Mouse (Mus musculus): ENCODE data around the gene Rbp3. TPM values are rescaled to one million over a fixed set of nuclear protein-coding genes. Genes with fewer than 3 reads are reported as not detected.
A peak's percentile ranks its signal among the peaks of the same experiment; 100 is the strongest.

The Rbp3 gene
- polyA plus RNA-seq, 1 experiment from 2014 or later, result not detected

DNA sequence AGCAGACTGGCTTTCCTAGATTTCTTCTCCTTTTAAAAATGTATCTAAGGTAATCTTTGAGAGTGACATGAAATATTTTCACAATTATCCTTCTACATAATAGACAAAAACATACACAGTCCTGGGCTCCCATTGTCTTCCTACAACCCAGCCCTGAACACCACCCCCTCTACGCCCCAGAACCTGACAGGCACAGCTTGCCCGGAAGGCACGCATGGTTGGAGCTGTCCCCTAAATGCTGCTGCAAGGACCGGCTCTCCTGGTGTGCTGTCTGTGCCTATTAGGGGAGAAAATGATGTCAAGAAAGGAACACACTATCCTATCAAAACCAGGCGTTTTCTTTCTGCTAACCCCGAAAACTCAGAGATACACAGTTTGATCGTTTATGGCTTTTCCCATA, 23.9 kb downstream of the Rbp3 start:
- DNase-seq (ENCODE audit: low spot score) (peak; percentile 15), ATAC-seq (replicated peaks; ENCODE audit: insufficient number of reproducible peaks, low FRiP score, low TSS enrichment, low read depth) (no peak)
- no peak overlapping the region for H3K4me2 ChIP-seq (ENCODE audit: low read depth, low read length)

DNA sequence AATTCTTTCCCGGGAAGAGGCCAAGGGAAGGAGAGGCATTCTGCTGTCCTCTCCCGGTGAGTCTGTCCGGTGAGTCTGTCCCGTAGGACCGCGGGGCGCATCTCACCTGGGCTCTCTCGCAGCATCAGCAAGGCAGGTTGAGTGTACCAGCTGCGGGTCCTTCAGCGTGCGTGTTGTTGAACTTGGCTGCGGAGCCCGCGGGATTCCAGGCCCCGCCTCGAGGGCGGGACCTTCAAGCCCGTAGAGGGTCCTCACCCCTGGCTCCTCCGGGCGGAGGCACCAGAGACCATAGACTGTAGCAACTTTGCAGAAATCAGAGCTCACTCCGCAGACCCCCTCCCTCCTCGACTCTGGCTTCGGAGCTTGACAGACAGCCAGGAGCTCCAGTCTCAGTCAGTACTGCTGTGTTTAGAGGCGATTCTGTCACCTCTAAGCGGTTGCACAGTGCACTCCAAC, 24.8 kb downstream of the Rbp3 start, which contains the start of gene Zfp488:
Gene Zfp488 (minus strand): TSS at position 161 of the 456 bp plus-strand sequence.
- H3K9ac ChIP-seq (replicated peaks; ENCODE audit: low read length), result peak within 1 kb of the TSS; percentile 53
- peak; percentile 85 for ATAC-seq (replicated peaks; ENCODE audit: insufficient number of reproducible peaks, low FRiP score, low TSS enrichment, low read depth)
- no peaks in the 10 kb centered on the region for H3K4me1 ChIP-seq (ENCODE audit: control insufficient read depth, insufficient read depth, low read length)
- peak within 1 kb of the TSS; percentile 33 for H3K4me3 ChIP-seq (ENCODE audit: low read depth, low read length)
- no peaks in the 10 kb centered on the region for H3K9me3 ChIP-seq (replicated peaks; ENCODE audit: control insufficient read depth, low read length)
- no peaks in the 10 kb centered on the region; the same call in 1 of the 2 replicates for H3K36me3 ChIP-seq (replicated peaks; ENCODE audit: control insufficient read depth, insufficient read depth, low read depth, low read length)
- H3K27ac ChIP-seq (replicated peaks; ENCODE audit: low read depth, low read length), result no peak within 1 kb of the TSS
- 3% methylated on average over 25 of the region's 25 CpGs for WGBS
- peak within 1 kb of the TSS; percentile 76 for H3K4me2 ChIP-seq (ENCODE audit: low read depth, low read length)
- peak; percentile 70 for DNase-seq (ENCODE audit: low spot score)
- no peaks in the 10 kb centered on the region for H3K27me3 ChIP-seq (ENCODE audit: control insufficient read depth, insufficient read depth, low read length)

More for the DNA sequence above, 23.9 kb downstream of the Rbp3 start:
- H3K36me3 ChIP-seq (replicated peaks; ENCODE audit: control insufficient read depth, insufficient read depth, low read depth, low read length), result no peaks in the 10 kb centered on the region; the same call in 1 of the 2 replicates
- no peak overlapping the region for H3K9ac ChIP-seq (replicated peaks; ENCODE audit: low read length)
- H3K9me3 ChIP-seq (replicated peaks; ENCODE audit: control insufficient read depth, low read length), result no peaks in the 10 kb centered on the region
- H3K4me1 ChIP-seq (ENCODE audit: control insufficient read depth, insufficient read depth, low read length), result no peaks in the 10 kb centered on the region
- H3K4me3 ChIP-seq (ENCODE audit: low read depth, low read length), result no peak overlapping the region
- H3K27me3 ChIP-seq (ENCODE audit: control insufficient read depth, insufficient read depth, low read length), result no peaks in the 10 kb centered on the region
- WGBS, result 24% methylated on average over 7 of the region's 7 CpGs
- no peak overlapping the region for H3K27ac ChIP-seq (replicated peaks; ENCODE audit: low read depth, low read length)

DNA sequence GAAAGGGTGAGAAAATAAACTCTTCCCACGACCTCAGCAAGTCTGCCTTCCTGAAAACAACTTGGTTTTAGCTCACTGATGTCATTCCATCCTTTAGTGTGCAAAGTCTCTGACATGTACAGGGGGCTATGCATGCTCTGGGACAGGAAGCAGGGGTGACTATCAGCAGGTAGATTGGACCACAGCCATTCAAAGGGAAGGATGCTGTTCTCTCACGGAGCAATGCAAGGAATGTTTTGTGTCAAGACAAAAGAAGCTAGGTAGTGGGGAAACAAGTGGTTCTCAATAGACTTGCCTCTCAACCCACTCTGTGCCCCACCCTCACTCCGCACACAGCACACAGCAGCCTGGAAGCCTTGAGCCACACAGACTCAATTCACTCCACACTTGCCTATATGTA, 35.4 kb downstream of the Rbp3 start:
- no peak overlapping the region for H3K27ac ChIP-seq (replicated peaks; ENCODE audit: low read depth, low read length)
- DNase-seq (ENCODE audit: low spot score) (no peak), ATAC-seq (replicated peaks; ENCODE audit: insufficient number of reproducible peaks, low FRiP score, low TSS enrichment, low read depth) (no peak)
- 64% methylated on average over 3 of the region's 3 CpGs for WGBS
- H3K4me3 ChIP-seq (ENCODE audit: low read depth, low read length), result no peak overlapping the region
- H3K27me3 ChIP-seq (ENCODE audit: control insufficient read depth, insufficient read depth, low read length), result no peaks in the 10 kb centered on the region
- no peaks in the 10 kb centered on the region for H3K9me3 ChIP-seq (replicated peaks; ENCODE audit: control insufficient read depth, low read length)
- no peak overlapping the region for H3K4me2 ChIP-seq (ENCODE audit: low read depth, low read length)
- no peaks in the 10 kb centered on the region for H3K36me3 ChIP-seq (replicated peaks; ENCODE audit: control insufficient read depth, insufficient read depth, low read depth, low read length)
- no peak overlapping the region for H3K9ac ChIP-seq (replicated peaks; ENCODE audit: low read length)
- no peaks in the 10 kb centered on the region for H3K4me1 ChIP-seq (ENCODE audit: control insufficient read depth, insufficient read depth, low read length)

DNA sequence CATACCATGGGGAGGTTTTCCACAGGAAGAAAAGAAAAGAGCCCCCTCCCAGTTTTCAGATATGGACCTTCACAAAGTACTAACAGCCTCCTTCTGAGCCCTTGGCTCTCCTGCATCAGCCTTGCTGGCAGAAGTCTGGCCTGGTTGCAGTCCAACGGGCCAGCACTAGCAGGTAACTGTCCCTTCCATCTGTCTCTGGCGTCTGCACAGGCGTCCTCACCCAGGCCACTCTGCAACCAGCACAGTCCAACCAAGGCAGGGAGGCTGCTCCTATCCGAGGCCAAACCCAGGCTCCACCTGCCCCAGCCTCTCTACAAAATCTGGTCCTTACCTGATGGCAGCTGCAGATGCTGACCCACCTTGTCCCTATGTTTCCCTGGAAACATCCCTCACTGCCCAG, 38.2 kb downstream of the Rbp3 start:
- no peak overlapping the region for H3K4me3 ChIP-seq (ENCODE audit: low read depth, low read length)
- H3K4me2 ChIP-seq (ENCODE audit: low read depth, low read length), result no peak overlapping the region
- no peaks in the 10 kb centered on the region for H3K27me3 ChIP-seq (ENCODE audit: control insufficient read depth, insufficient read depth, low read length)
- no peaks in the 10 kb centered on the region for H3K36me3 ChIP-seq (replicated peaks; ENCODE audit: control insufficient read depth, insufficient read depth, low read depth, low read length)
- H3K4me1 ChIP-seq (ENCODE audit: control insufficient read depth, insufficient read depth, low read length), result no peaks in the 10 kb centered on the region
- no peaks in the 10 kb centered on the region for H3K9me3 ChIP-seq (replicated peaks; ENCODE audit: control insufficient read depth, low read length)
- ATAC-seq (replicated peaks; ENCODE audit: insufficient number of reproducible peaks, low FRiP score, low TSS enrichment, low read depth), result no peak
- DNase-seq (ENCODE audit: low spot score), result no peak
- H3K27ac ChIP-seq (replicated peaks; ENCODE audit: low read depth, low read length), result no peak overlapping the region
- 69% methylated on average over 4 of the region's 4 CpGs for WGBS
- H3K9ac ChIP-seq (replicated peaks; ENCODE audit: low read length), result no peak overlapping the region

DNA sequence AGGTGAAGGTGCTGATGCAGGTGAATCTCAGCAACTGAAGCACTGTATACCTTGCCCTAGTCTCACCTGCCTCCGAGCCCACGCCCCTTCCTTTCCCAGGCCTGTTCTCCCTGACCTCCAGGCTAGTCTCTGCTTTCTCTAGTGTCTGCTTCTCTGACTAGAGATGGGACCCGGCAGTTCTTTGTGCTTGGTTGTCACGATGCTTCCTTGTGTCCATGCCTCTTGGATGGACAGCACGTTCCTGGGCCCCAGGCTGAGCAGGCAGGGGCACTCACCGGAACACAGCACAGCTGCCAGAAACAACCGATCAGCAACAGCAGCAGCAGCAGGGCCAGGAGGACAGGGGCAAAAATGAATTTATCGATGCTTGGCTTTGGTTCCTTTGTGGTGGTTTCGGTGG, 39.2 kb downstream of the Rbp3 start:
- Histone ChIP-seq H3K4me2 (ENCODE audit: low read depth, low read length) (no peak overlapping the region), H3K27me3 (ENCODE audit: control insufficient read depth, insufficient read depth, low read length) (no peaks in the 10 kb centered on the region), H3K27ac (replicated peaks; ENCODE audit: low read depth, low read length) (no peak overlapping the region), H3K9ac (replicated peaks; ENCODE audit: low read length) (no peak overlapping the region), H3K36me3 (replicated peaks; ENCODE audit: control insufficient read depth, insufficient read depth, low read depth, low read length) (no peaks in the 10 kb centered on the region), H3K9me3 (replicated peaks; ENCODE audit: control insufficient read depth, low read length) (no peaks in the 10 kb centered on the region), H3K4me1 (ENCODE audit: control insufficient read depth, insufficient read depth, low read length) (no peaks in the 10 kb centered on the region), H3K4me3 (ENCODE audit: low read depth, low read length) (no peak overlapping the region)
- WGBS, result 88% methylated on average over 9 of the region's 9 CpGs
- DNase-seq (ENCODE audit: low spot score) (no peak), ATAC-seq (replicated peaks; ENCODE audit: insufficient number of reproducible peaks, low FRiP score, low TSS enrichment, low read depth) (no peak)

DNA sequence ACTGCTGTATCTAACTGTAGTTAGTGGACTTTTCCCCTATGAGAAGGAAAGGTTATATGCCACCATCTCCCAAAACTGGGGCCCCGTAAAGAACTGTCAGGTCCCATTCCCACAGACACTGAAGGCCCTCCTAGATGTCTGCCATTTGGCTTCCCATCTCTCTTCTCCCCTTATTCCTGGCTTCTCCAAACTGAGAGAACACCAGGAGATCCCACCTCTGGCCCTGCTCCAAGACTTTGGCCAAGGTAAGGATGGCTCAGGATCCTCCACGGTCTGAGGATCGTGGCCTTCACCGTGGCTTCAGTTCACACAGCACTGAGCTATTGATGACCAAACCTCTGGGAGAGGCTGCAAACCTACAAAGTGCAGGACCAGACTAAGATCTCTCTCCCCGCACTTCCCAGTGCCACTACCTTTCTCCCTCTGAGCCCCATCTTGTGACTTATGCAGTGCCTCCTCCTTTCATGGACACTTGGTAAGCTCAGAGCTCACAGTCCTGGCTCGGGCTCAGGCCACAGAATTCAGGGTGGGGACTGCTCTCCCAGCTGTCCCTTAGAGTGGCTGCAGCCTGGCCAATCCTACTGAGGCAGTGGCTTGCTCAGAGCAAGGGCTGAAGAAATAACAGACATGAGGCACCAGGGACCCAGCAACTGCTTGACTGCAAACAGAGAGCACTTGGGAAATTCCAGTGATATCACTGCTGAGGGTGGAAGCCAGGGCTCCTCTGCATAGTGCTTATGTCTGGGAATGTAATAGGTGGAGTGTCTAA, 39.9 kb downstream of the Rbp3 start:
- no peak overlapping the region for H3K4me2 ChIP-seq (ENCODE audit: low read depth, low read length)
- 90% methylated on average over 6 of the region's 6 CpGs for WGBS
- no peaks in the 10 kb centered on the region for H3K4me1 ChIP-seq (ENCODE audit: control insufficient read depth, insufficient read depth, low read length)
- H3K9me3 ChIP-seq (replicated peaks; ENCODE audit: control insufficient read depth, low read length), result no peaks in the 10 kb centered on the region
- no peak overlapping the region for H3K9ac ChIP-seq (replicated peaks; ENCODE audit: low read length)
- DNase-seq (ENCODE audit: low spot score) (no peak), ATAC-seq (replicated peaks; ENCODE audit: insufficient number of reproducible peaks, low FRiP score, low TSS enrichment, low read depth) (no peak)
- no peaks in the 10 kb centered on the region for H3K27me3 ChIP-seq (ENCODE audit: control insufficient read depth, insufficient read depth, low read length)
- H3K27ac ChIP-seq (replicated peaks; ENCODE audit: low read depth, low read length), result no peak overlapping the region
- H3K4me3 ChIP-seq (ENCODE audit: low read depth, low read length), result no peak overlapping the region
- no peaks in the 10 kb centered on the region for H3K36me3 ChIP-seq (replicated peaks; ENCODE audit: control insufficient read depth, insufficient read depth, low read depth, low read length)

DNA sequence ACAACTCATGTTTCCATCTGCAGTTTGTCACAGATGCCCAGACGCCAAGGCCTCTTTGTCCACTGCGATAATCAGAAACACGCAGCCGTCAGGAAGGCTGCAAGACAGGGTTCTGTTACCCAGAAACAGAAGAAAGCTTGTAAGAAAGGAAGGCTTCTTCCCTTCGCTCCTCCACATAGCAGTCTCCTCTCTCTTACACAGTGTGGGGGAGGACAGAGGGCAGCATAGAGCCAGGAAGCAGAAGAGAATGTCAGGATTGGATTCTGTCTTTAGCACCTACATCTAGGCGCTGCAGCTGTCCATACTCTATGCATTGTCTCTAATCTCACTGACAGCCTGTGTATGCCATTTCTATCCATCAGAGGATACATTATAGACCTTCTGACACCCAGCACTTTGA, 43.6 kb downstream of the Rbp3 start:
- no peaks in the 10 kb centered on the region for H3K36me3 ChIP-seq (replicated peaks; ENCODE audit: control insufficient read depth, insufficient read depth, low read depth, low read length)
- H3K27me3 ChIP-seq (ENCODE audit: control insufficient read depth, insufficient read depth, low read length), result no peaks in the 10 kb centered on the region
- H3K4me2 ChIP-seq (ENCODE audit: low read depth, low read length), result no peak overlapping the region
- no peak overlapping the region for H3K27ac ChIP-seq (replicated peaks; ENCODE audit: low read depth, low read length)
- H3K4me3 ChIP-seq (ENCODE audit: low read depth, low read length), result no peak overlapping the region
- ATAC-seq (replicated peaks; ENCODE audit: insufficient number of reproducible peaks, low FRiP score, low TSS enrichment, low read depth) (no peak), DNase-seq (ENCODE audit: low spot score) (peak; percentile 8)
- WGBS, result 66% methylated on average over 6 of the region's 6 CpGs
- H3K4me1 ChIP-seq (ENCODE audit: control insufficient read depth, insufficient read depth, low read length), result no peaks in the 10 kb centered on the region
- H3K9me3 ChIP-seq (replicated peaks; ENCODE audit: control insufficient read depth, low read length), result no peaks in the 10 kb centered on the region
- no peak overlapping the region for H3K9ac ChIP-seq (replicated peaks; ENCODE audit: low read length)

DNA sequence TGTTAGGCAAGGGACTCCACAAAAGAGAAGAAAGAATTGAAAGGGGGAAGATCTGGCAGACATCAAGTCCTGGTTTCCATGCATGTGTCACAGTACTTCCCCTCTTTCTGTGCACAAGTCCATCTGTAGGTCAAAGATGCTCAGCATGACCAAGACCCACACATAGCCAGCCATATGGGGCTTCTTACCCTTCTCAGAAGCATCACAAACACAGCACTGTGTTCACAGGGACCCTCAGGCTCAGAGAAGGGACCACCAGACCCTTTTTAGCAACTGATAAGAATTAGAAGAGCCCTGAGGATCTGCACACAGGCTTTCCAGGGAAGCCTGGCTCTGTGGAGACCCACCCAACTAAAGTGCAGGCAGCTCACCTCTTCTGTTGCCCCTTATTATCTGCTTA, 46.3 kb downstream of the Rbp3 start:
- no peak overlapping the region for H3K9ac ChIP-seq (replicated peaks; ENCODE audit: low read length)
- no peaks in the 10 kb centered on the region for H3K36me3 ChIP-seq (replicated peaks; ENCODE audit: control insufficient read depth, insufficient read depth, low read depth, low read length)
- no peak overlapping the region for H3K4me2 ChIP-seq (ENCODE audit: low read depth, low read length)
- no peaks in the 10 kb centered on the region for H3K27me3 ChIP-seq (ENCODE audit: control insufficient read depth, insufficient read depth, low read length)
- H3K4me3 ChIP-seq (ENCODE audit: low read depth, low read length), result no peak overlapping the region
- no peak overlapping the region for H3K27ac ChIP-seq (replicated peaks; ENCODE audit: low read depth, low read length)
- no peaks in the 10 kb centered on the region for H3K9me3 ChIP-seq (replicated peaks; ENCODE audit: control insufficient read depth, low read length)
- H3K4me1 ChIP-seq (ENCODE audit: control insufficient read depth, insufficient read depth, low read length), result no peaks in the 10 kb centered on the region
- DNase-seq (ENCODE audit: low spot score) (no peak), ATAC-seq (replicated peaks; ENCODE audit: insufficient number of reproducible peaks, low FRiP score, low TSS enrichment, low read depth) (no peak)

Measured in embryonic facial prominence, embryonic 11.5 days (tissue).